Mouse (Mus musculus): Measurements from ENCODE around the gene Trio. TPM values are rescaled to one million over a fixed set of nuclear protein-coding genes. Genes with fewer than 3 reads are reported as not detected.
A peak's percentile ranks its signal among the peaks of the same experiment; 100 is the strongest.

Trio gene
- polyA plus RNA-seq, 1 experiment from 2014 or later: 45.3 TPM

- Histone ChIP-seq H3K9ac (no peak overlapping the region), H3K27ac (replicated peaks) (no peak overlapping the region), H3K36me3 (no peaks in the 10 kb centered on the region), H3K4me3 (replicated peaks) (no peak overlapping the region), H3K4me1 (no peaks in the 10 kb centered on the region), H3K9me3 (replicated peaks) (no peaks in the 10 kb centered on the region), H3K27me3 (no peaks in the 10 kb centered on the region), H3K4me2 (replicated peaks) (no peak overlapping the region)
- 89% methylated on average over 3 of the region's 3 CpGs for WGBS
- ATAC-seq (ENCODE audit: insufficient number of reproducible peaks, low FRiP score, low TSS enrichment, low read depth): no peak
These were observed 36.4 kb upstream of the Trio start for GRCm38 (mm10) chr15:28062016-28062415.

- 78% methylated on average over 5 of the region's 5 CpGs for WGBS
- Histone ChIP-seq H3K4me2 (replicated peaks) (no peak overlapping the region), H3K9ac (no peak overlapping the region), H3K4me3 (replicated peaks) (no peak overlapping the region), H3K27ac (replicated peaks) (no peak overlapping the region), H3K9me3 (replicated peaks) (no peaks in the 10 kb centered on the region), H3K36me3 (no peaks in the 10 kb centered on the region), H3K27me3 (no peaks in the 10 kb centered on the region), H3K4me1 (no peaks in the 10 kb centered on the region)
- ATAC-seq (ENCODE audit: insufficient number of reproducible peaks, low FRiP score, low TSS enrichment, low read depth): no peak
These were observed 35.3 kb upstream of the Trio start for GRCm38 (mm10) chr15:28060977-28061376.

- 64% methylated on average over 6 of the region's 6 CpGs for WGBS
- Histone ChIP-seq H3K4me1 (no peaks in the 10 kb centered on the region), H3K9ac (no peak overlapping the region)
These were observed 34.8 kb upstream of the Trio start for GRCm38 (mm10) chr15:28060423-28060822.

GRCm38 (mm10) chr15:28057545-28057944 is 31.9 kb upstream of the Trio start:
- Histone ChIP-seq H3K27me3 (no peaks in the 10 kb centered on the region), H3K4me1 (no peaks in the 10 kb centered on the region), H3K27ac (replicated peaks) (no peak overlapping the region), H3K4me2 (replicated peaks) (no peak overlapping the region), H3K36me3 (no peaks in the 10 kb centered on the region), H3K9me3 (replicated peaks) (no peaks in the 10 kb centered on the region), H3K9ac (no peak overlapping the region), H3K4me3 (replicated peaks) (no peak overlapping the region)
- no peak for ATAC-seq (ENCODE audit: insufficient number of reproducible peaks, low FRiP score, low TSS enrichment, low read depth)
- WGBS: 62% methylated on average over 5 of the region's 5 CpGs

More at GRCm38 (mm10) chr15:28060423-28060822, 34.8 kb upstream of the Trio start:
- Histone ChIP-seq H3K4me3 (replicated peaks) (no peak overlapping the region), H3K27me3 (no peaks in the 10 kb centered on the region), H3K4me2 (replicated peaks) (no peak overlapping the region), H3K27ac (replicated peaks) (no peak overlapping the region), H3K36me3 (no peaks in the 10 kb centered on the region), H3K9me3 (replicated peaks) (no peaks in the 10 kb centered on the region)
- no peak for ATAC-seq (ENCODE audit: insufficient number of reproducible peaks, low FRiP score, low TSS enrichment, low read depth)

GRCm38 (mm10) chr15:28054731-28055130 is 29.1 kb upstream of the Trio start:
- H3K27me3 ChIP-seq: no peaks in the 10 kb centered on the region
- H3K4me1 ChIP-seq: peaks cover 7% of the 10 kb centered on the region
- WGBS: 77% methylated on average over 1 of the region's 1 CpGs
- H3K36me3 ChIP-seq: no peaks in the 10 kb centered on the region
- no peak overlapping the region for H3K27ac ChIP-seq (replicated peaks)
- no peak overlapping the region for H3K4me3 ChIP-seq (replicated peaks)
- no peak overlapping the region for H3K9ac ChIP-seq
- H3K9me3 ChIP-seq (replicated peaks): no peaks in the 10 kb centered on the region
- no peak overlapping the region for H3K4me2 ChIP-seq (replicated peaks)
- ATAC-seq (ENCODE audit: insufficient number of reproducible peaks, low FRiP score, low TSS enrichment, low read depth): no peak

GRCm38 (mm10) chr15:28054111-28054510 is 28.5 kb upstream of the Trio start:
- ATAC-seq (ENCODE audit: insufficient number of reproducible peaks, low FRiP score, low TSS enrichment, low read depth): no peak
- Histone ChIP-seq H3K9me3 (replicated peaks) (no peaks in the 10 kb centered on the region), H3K36me3 (no peaks in the 10 kb centered on the region), H3K4me1 (peaks cover 7% of the 10 kb centered on the region), H3K27me3 (no peaks in the 10 kb centered on the region), H3K4me2 (replicated peaks) (no peak overlapping the region), H3K9ac (no peak overlapping the region), H3K4me3 (replicated peaks) (no peak overlapping the region), H3K27ac (replicated peaks) (no peak overlapping the region)
- 52% methylated on average over 1 of the region's 1 CpGs for WGBS

GRCm38 (mm10) chr15:28053226-28053625 is 27.6 kb upstream of the Trio start:
- no peaks in the 10 kb centered on the region for H3K36me3 ChIP-seq
- no peak for ATAC-seq (ENCODE audit: insufficient number of reproducible peaks, low FRiP score, low TSS enrichment, low read depth)
- no peak overlapping the region for H3K4me2 ChIP-seq (replicated peaks)
- no peak overlapping the region for H3K27ac ChIP-seq (replicated peaks)
- peaks cover 7% of the 10 kb centered on the region for H3K4me1 ChIP-seq
- no peaks in the 10 kb centered on the region for H3K27me3 ChIP-seq
- no peak overlapping the region for H3K9ac ChIP-seq
- no peak overlapping the region for H3K4me3 ChIP-seq (replicated peaks)
- no peaks in the 10 kb centered on the region for H3K9me3 ChIP-seq (replicated peaks)
- WGBS: 56% methylated on average over 6 of the region's 6 CpGs

GRCm38 (mm10) chr15:28051811-28052210 is 26.2 kb upstream of the Trio start:
- 67% methylated on average over 4 of the region's 4 CpGs for WGBS
- Histone ChIP-seq H3K4me3 (replicated peaks) (no peak overlapping the region), H3K36me3 (no peaks in the 10 kb centered on the region), H3K4me2 (replicated peaks) (no peak overlapping the region; the same call in 1 of the 2 replicates), H3K9ac (no peak overlapping the region), H3K4me1 (peaks cover 7% of the 10 kb centered on the region), H3K9me3 (replicated peaks) (no peaks in the 10 kb centered on the region), H3K27me3 (no peaks in the 10 kb centered on the region), H3K27ac (replicated peaks) (no peak overlapping the region)
- ATAC-seq (ENCODE audit: insufficient number of reproducible peaks, low FRiP score, low TSS enrichment, low read depth): no peak

GRCm38 (mm10) chr15:28051104-28051625 is 25.5 kb upstream of the Trio start:
- WGBS: 22% methylated on average over 18 of the region's 18 CpGs
- no peak overlapping the region for H3K4me3 ChIP-seq (replicated peaks)
- no peaks in the 10 kb centered on the region for H3K27me3 ChIP-seq
- H3K36me3 ChIP-seq: no peaks in the 10 kb centered on the region
- no peak overlapping the region for H3K9ac ChIP-seq
- ATAC-seq (ENCODE audit: insufficient number of reproducible peaks, low FRiP score, low TSS enrichment, low read depth): peak; percentile 57; the same call in 1 of the 2 replicates
- H3K9me3 ChIP-seq (replicated peaks): no peaks in the 10 kb centered on the region
- peak overlapping the region; percentile 32 for H3K4me2 ChIP-seq (replicated peaks)
- H3K27ac ChIP-seq (replicated peaks): no peak overlapping the region
- peaks cover 7% of the 10 kb centered on the region for H3K4me1 ChIP-seq

- H3K4me2 ChIP-seq (replicated peaks): no peak overlapping the region
- H3K36me3 ChIP-seq: no peaks in the 10 kb centered on the region
- no peaks in the 10 kb centered on the region for H3K9me3 ChIP-seq (replicated peaks)
- H3K4me3 ChIP-seq (replicated peaks): no peak overlapping the region
- H3K9ac ChIP-seq: no peak overlapping the region
- H3K4me1 ChIP-seq: peaks cover 7% of the 10 kb centered on the region
- H3K27me3 ChIP-seq: no peaks in the 10 kb centered on the region
- no peak overlapping the region for H3K27ac ChIP-seq (replicated peaks)
- ATAC-seq (ENCODE audit: insufficient number of reproducible peaks, low FRiP score, low TSS enrichment, low read depth): no peak
- WGBS: 77% methylated on average over 3 of the region's 3 CpGs
These were observed 22.1 kb upstream of the Trio start for GRCm38 (mm10) chr15:28047711-28048110.

GRCm38 (mm10) chr15:28041158-28041865 is 15.7 kb upstream of the Trio start:
- Histone ChIP-seq H3K4me3 (replicated peaks) (no peak overlapping the region), H3K9me3 (replicated peaks) (no peaks in the 10 kb centered on the region), H3K36me3 (no peaks in the 10 kb centered on the region), H3K4me2 (replicated peaks) (no peak overlapping the region), H3K27me3 (no peaks in the 10 kb centered on the region), H3K27ac (replicated peaks) (no peak overlapping the region), H3K4me1 (peaks cover 6% of the 10 kb centered on the region; the same call in 1 of the 2 replicates), H3K9ac (no peak overlapping the region)
- 19% methylated on average over 9 of the region's 9 CpGs for WGBS
- ATAC-seq (ENCODE audit: insufficient number of reproducible peaks, low FRiP score, low TSS enrichment, low read depth): no peak

- H3K4me2 ChIP-seq (replicated peaks): no peak overlapping the region
- H3K4me3 ChIP-seq (replicated peaks): no peak overlapping the region
- WGBS: 88% methylated on average over 6 of the region's 6 CpGs
- ATAC-seq (ENCODE audit: insufficient number of reproducible peaks, low FRiP score, low TSS enrichment, low read depth): no peak
- no peak overlapping the region for H3K27ac ChIP-seq (replicated peaks)
- H3K9ac ChIP-seq: no peak overlapping the region
- no peaks in the 10 kb centered on the region for H3K9me3 ChIP-seq (replicated peaks)
- H3K4me1 ChIP-seq: peaks cover 6% of the 10 kb centered on the region; the same call in 1 of the 2 replicates
- no peaks in the 10 kb centered on the region for H3K27me3 ChIP-seq
- no peaks in the 10 kb centered on the region for H3K36me3 ChIP-seq
These were observed 12.0 kb upstream of the Trio start for GRCm38 (mm10) chr15:28037651-28038050.

Data from embryonic facial prominence, embryonic 15.5 days (tissue).